Mouse (Mus musculus) cortical plate, adult 2 months (tissue): ENCODE results near the gene Olfr263. TPM values are rescaled to one million over a fixed set of nuclear protein-coding genes. Genes with fewer than 3 reads are reported as not detected.

ENCODE experiments used
- H3K27ac ChIP-seq: fragments of 200-500 bp; 2 replicates; pipeline ENCODE4 v1.5.1; 2012; ENCODE audit warnings: low read length, control low read depth, inconsistent platforms; ENCODE audit not compliant: insufficient read depth
- H3K4me1 ChIP-seq: fragments of 200-500 bp; 2 replicates; pipeline ENCODE4 v1.6.1; 2011; ENCODE audit warnings: low read length; ENCODE audit not compliant: control insufficient read depth, insufficient read depth
- H3K4me3 ChIP-seq: fragments of 200-500 bp; 2 replicates; pipeline ENCODE4 v1.5.1; 2011; ENCODE audit warnings: mild to moderate bottlenecking, low read length, control low read depth; ENCODE audit not compliant: insufficient read depth
- CTCF ChIP-seq: fragments of 200-500 bp; IDR thresholded peaks from 2 replicates; pipeline ENCODE4 v1.5.1; 2011; ENCODE audit warnings: mild to moderate bottlenecking, control low read depth, low read length; ENCODE audit not compliant: insufficient read depth; ENCODE audit errors: extremely low read depth
- POLR2A ChIP-seq: fragments of 200-500 bp; IDR thresholded peaks from 2 replicates; pipeline ENCODE4 v1.6.1; 2011; ENCODE audit warnings: mild to moderate bottlenecking, low read length, control low read depth; ENCODE audit not compliant: insufficient read depth; ENCODE audit errors: extremely low read depth
- polyA plus RNA-seq: library from polyadenylated mRNA; depleted of rRNA; stranded (reverse); fragments of >200 nt; gene quantifications from 2 replicates; pipeline ENCODE4 v1.2.3, GENCODE M21; 2012

Gene Olfr263
- polyA plus RNA-seq, 1 experiment: not detected

GRCm38 (mm10) chr13:21159475-21159819 lies 30.0 kb downstream of the Olfr263 start:
- Histone ChIP-seq H3K4me3 (peak overlapping the region; percentile 42), H3K27ac (no peak overlapping the region), H3K4me1 (no peaks in the 10 kb centered on the region)
- TF ChIP-seq POLR2A (no peak), CTCF (no peak)

DNA sequence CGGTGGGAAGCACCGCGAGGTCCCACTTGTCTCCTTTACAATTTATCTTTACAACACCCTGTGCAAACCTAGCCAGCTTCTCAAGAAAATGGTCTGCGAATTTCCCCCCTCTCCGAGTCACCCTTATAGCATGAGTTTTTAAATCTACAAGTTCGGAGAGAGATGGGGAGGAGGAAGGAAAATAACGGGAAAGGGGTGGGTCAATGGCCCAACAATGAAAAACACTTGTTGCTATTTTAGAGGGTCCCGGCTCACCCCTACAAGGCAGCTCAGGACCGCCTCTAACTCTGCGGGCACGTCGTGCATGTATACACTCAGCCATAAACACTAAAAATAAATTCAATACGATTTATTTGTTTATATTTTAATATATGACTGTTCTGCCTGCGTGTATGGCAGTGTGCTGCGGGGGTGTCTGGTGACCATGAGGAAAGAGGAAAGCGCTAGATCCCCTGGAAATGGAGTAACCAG lies 30.6 kb downstream of the Olfr263 start:
- no peaks in the 10 kb centered on the region for H3K4me1 ChIP-seq
- peak overlapping the region; percentile 42 for H3K4me3 ChIP-seq
- H3K27ac ChIP-seq: no peak overlapping the region
- TF ChIP-seq POLR2A (no peak), CTCF (no peak)

- Histone ChIP-seq H3K27ac (no peak overlapping the region), H3K4me3 (peak overlapping the region; percentile 42), H3K4me1 (no peaks in the 10 kb centered on the region)
- TF ChIP-seq CTCF (no peak), POLR2A (no peak)
Observed at GRCm38 (mm10) chr13:21160657-21161590, 31.5 kb downstream of the Olfr263 start.

DNA sequence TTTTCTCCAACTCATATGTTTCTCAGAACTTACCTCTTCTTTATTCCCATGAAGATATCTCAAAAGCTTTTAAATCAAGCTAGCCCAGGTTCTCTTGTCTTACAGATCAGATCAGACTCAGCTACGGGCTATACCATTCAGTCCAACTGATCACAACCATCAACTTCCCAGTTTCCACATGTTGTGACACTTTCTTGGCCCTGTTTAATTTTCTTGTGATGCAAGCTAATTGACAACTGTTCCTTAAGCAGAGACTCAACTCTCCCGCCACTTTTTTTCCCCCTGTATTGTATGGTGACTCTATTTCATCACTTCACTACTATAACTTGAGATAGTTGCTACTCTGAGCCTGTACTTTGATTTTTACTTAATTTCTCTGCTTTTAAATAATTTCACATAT lies 32.2 kb downstream of the Olfr263 start:
- peak overlapping the region; percentile 42; the same call in 1 of the 2 replicates for H3K4me3 ChIP-seq
- H3K4me1 ChIP-seq: no peaks in the 10 kb centered on the region
- TF ChIP-seq CTCF (no peak), POLR2A (no peak)
- H3K27ac ChIP-seq: no peak overlapping the region

- no peaks in the 10 kb centered on the region for H3K4me1 ChIP-seq
- TF ChIP-seq POLR2A (no peak), CTCF (no peak)
- no peak overlapping the region for H3K4me3 ChIP-seq
- no peak overlapping the region for H3K27ac ChIP-seq
Observed at GRCm38 (mm10) chr13:21162591-21162990, 33.2 kb downstream of the Olfr263 start.

- H3K27ac ChIP-seq: no peak overlapping the region
- H3K4me3 ChIP-seq: peak overlapping the region; percentile 49
- H3K4me1 ChIP-seq: no peaks in the 10 kb centered on the region
- no peak for TF ChIP-seq POLR2A
- TF ChIP-seq CTCF: no peak
Observed at GRCm38 (mm10) chr13:21166936-21167909, 37.8 kb downstream of the Olfr263 start.

- H3K4me3 ChIP-seq: peak overlapping the region; percentile 49
- no peaks in the 10 kb centered on the region for H3K4me1 ChIP-seq
- TF ChIP-seq CTCF: no peak
- no peak for TF ChIP-seq POLR2A
- no peak overlapping the region for H3K27ac ChIP-seq
Observed at GRCm38 (mm10) chr13:21167910-21168300, 38.5 kb downstream of the Olfr263 start.

GRCm38 (mm10) chr13:21168371-21169011 lies 39.1 kb downstream of the Olfr263 start:
- no peak for TF ChIP-seq CTCF
- TF ChIP-seq POLR2A: no peak
- Histone ChIP-seq H3K27ac (no peak overlapping the region), H3K4me3 (peak overlapping the region; percentile 49), H3K4me1 (no peaks in the 10 kb centered on the region)
